Mouse (Mus musculus) ovary, adult 18-20 months (tissue): ENCODE results near the gene Ccdc51.

ENCODE experiments used
- DNase-seq: peaks from one replicate; pipeline ENCODE4 v3.0.0; 2022; ENCODE audit warnings: low spot score, mixed read lengths

Ccdc51 gene

GRCm38 (mm10) chr9:109082124-109082800 is at the start of gene Ccdc51, which contains the start of gene Tma7:
Gene Ccdc51 (plus strand): TSS chr9:109082493.
Gene Tma7 (minus strand): TSS chr9:109082587.
- DNase-seq: peak; percentile 86

- peak; percentile 70 for DNase-seq
Observed at GRCm38 (mm10) chr9:109038086-109038895, 44.0 kb upstream of the Ccdc51 start, which contains the start of gene Shisa5. Gene Shisa5 (plus strand): TSS chr9:109038565.

- DNase-seq: no peak
Observed at GRCm38 (mm10) chr9:109038901-109039364, 43.4 kb upstream of the Ccdc51 start.

GRCm38 (mm10) chr9:109039681-109040080 is 42.6 kb upstream of the Ccdc51 start:
- DNase-seq: no peak

GRCm38 (mm10) chr9:109040216-109040615 is 42.1 kb upstream of the Ccdc51 start:
- no peak for DNase-seq

- no peak for DNase-seq
Observed at GRCm38 (mm10) chr9:109040906-109041305, 41.4 kb upstream of the Ccdc51 start.

- no peak for DNase-seq
Observed at GRCm38 (mm10) chr9:109041351-109041750, 40.9 kb upstream of the Ccdc51 start.

GRCm38 (mm10) chr9:109046306-109046705 is 36.0 kb upstream of the Ccdc51 start:
- no peak for DNase-seq

GRCm38 (mm10) chr9:109049316-109049715 is 33.0 kb upstream of the Ccdc51 start:
- DNase-seq: no peak

- DNase-seq: no peak
Observed at GRCm38 (mm10) chr9:109049996-109050673, 32.2 kb upstream of the Ccdc51 start.

- no peak for DNase-seq
Observed at GRCm38 (mm10) chr9:109050674-109050997, 31.7 kb upstream of the Ccdc51 start.

GRCm38 (mm10) chr9:109051011-109051501 is 31.2 kb upstream of the Ccdc51 start:
- no peak for DNase-seq

GRCm38 (mm10) chr9:109051651-109052489 is 30.4 kb upstream of the Ccdc51 start:
- DNase-seq: no peak

GRCm38 (mm10) chr9:109052490-109053260 is 29.6 kb upstream of the Ccdc51 start:
- no peak for DNase-seq

- DNase-seq: no peak
Observed at GRCm38 (mm10) chr9:109053366-109053765, 28.9 kb upstream of the Ccdc51 start.

- no peak for DNase-seq
Observed at GRCm38 (mm10) chr9:109053851-109054250, 28.4 kb upstream of the Ccdc51 start.

- DNase-seq: peak; percentile 55
Observed at GRCm38 (mm10) chr9:109054712-109055111, 27.6 kb upstream of the Ccdc51 start.

- DNase-seq: no peak
Observed at GRCm38 (mm10) chr9:109055271-109056030, 26.8 kb upstream of the Ccdc51 start.

GRCm38 (mm10) chr9:109056081-109056690 is 26.1 kb upstream of the Ccdc51 start:
- no peak for DNase-seq
